Mouse (Mus musculus) kidney, adult 9 months (tissue): Measurements from ENCODE around the gene Ears2.

Source experiments
- DNase-seq: peaks from one replicate; pipeline ENCODE4 v3.0.0; 2022

Gene Ears2

DNA sequence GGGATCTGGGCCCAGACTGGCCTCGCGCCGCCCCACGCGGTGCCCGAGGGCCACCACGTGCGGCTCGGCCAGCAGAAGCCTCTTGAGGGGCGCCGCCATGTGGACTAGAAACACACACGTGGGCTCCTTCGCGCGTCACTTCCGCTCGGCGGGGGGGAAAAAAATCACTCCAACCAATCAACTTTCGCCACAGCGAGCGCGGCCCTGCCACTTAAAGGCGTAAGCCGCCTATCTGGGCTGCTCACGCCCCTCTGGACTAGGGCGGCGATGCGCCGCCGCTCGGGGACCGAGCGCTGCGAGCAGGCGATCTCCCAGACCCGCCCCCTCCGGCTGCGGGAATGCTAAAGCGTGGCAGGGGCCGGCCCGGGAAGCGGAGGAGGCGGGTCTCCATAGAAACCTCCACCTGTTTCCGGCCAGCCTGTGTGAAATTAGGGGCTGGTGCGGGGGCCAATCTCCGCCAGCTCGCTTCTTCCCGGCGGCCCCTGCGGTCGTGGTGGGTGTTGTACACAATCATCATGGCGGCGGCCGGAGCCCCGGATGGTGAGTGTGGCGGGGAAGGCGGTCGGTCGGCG, at the start of gene Ears2, which contains the start of gene Ubfd1:
Gene Ears2, minus strand, starts transcription at position 319 of the 572 bp plus-strand sequence.
Gene Ubfd1, plus strand, starts transcription at position 231 of the 572 bp plus-strand sequence.
- peak; percentile 98 for DNase-seq

DNA sequence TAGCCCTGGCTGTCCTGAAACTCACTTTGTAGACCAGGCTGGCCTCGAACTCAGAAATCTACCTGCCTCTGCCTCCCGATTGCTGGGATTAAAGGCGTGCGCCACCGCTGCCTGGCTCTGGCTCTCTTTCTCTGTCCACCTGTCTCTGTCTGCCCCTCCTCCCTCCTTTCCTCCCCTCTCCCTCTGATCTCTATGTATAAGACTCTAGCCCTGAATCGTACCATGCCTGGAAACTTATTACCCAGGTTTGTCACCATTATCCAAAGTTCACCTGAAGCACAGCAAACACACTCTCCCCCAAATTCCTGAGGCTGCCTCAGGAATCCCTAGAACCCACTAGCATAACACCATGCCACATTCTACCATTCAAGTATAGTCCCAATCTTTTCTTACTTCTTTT, 41.1 kb upstream of the Ears2 start:
- DNase-seq, result peak; percentile 56

DNA sequence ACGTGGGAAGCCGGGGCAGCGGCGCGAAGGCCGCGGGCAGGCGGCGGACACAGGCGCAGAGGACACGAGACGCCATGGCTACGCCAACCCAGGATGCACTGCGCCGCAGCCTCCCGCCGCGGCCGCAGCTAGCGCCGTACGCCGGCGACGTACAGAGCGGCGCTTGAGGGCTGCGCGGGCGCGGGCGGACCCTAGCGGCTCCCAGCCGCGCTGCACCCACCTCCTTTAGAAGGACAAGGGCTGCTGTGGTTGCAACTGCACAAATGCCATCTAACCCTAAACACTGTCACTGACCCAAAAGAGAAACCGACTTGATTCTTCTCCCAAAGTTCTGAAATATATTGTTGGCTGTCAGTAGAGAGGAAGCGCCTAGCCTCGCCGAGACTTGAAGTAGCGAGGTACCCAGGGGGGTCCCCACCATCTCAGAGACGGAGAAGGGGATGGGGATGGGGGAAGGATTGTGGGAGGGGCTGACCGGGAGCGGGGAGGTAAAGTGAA, 34.7 kb upstream of the Ears2 start, which contains the start of gene Ndufab1:
Gene Ndufab1, minus strand, starts transcription at position 140 of the 498 bp plus-strand sequence.
- DNase-seq, result peak; percentile 88

DNA sequence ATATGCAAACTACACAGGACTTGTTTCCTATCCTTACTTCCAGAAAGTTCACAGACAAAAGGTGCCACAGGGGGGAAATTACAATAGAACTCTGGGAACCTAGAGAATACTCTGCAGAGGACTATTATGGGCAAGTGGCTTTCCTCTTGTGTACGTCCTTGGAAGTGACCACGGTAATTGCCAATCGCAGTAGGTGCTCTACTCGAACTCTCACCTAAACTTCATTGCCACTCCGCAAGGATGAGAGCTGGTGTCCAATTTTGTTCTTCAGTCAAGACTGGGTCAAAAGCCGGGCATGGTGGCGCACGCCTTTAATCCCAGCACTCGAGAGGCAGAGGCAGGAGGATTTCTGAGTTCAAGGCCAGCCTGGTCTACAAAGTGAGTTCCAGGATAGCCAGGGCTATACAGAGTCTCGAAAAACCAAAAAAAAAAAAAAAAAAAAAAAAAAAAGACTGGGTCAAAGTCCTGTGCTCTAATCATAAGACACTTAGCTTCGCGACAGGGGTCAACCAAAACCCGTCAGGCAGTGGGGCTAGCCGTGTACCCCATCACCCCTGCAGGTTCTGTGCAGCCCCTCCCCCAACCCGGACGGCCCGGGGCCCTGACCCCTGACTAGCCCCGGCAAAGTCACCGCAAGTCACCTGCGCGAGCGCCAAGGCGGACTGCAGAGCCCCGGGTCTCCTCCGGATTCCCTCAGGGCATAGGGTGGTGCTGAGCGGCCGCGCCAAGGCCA, 34.1 kb upstream of the Ears2 start:
- DNase-seq, result peak; percentile 37

DNA sequence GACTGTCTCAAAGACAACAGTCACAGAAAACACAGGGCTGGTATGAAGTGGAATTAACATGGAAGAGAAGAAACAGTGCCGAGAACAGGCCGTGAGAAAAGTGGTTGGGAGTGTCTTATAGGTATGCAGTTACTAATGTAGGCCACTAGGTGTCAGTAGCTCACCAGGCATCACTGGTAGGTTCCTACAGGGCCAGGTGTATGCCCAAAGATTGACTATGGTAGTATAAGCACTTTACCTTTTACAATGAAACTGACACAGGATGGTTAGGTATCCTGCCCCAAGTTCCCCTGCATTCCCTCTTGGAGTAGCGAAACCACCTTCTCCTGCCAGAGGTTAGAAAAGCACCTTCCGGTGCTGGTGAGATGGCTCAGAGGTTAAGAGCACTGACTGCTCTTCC, 32.2 kb upstream of the Ears2 start:
- peak; percentile 71 for DNase-seq

DNA sequence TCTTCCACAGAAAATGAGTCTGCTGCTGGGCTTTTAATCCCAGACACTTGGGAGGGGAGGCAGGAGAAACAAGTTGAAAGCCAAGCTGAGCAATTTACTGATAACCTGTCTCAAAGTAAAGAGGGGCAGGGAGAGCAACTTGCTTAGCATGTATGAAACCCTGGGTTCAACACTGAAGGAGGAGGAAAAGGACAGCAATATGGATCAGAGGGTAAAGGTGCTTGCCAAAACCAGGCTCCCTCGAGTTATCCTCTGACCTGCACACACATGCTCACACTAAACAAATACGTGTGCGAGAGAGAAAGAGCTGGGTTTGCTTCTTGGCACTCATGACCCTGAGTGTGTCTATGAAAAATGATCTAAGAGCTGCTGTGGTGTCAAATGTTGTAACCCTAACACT, 30.9 kb upstream of the Ears2 start:
- no peak for DNase-seq

DNA sequence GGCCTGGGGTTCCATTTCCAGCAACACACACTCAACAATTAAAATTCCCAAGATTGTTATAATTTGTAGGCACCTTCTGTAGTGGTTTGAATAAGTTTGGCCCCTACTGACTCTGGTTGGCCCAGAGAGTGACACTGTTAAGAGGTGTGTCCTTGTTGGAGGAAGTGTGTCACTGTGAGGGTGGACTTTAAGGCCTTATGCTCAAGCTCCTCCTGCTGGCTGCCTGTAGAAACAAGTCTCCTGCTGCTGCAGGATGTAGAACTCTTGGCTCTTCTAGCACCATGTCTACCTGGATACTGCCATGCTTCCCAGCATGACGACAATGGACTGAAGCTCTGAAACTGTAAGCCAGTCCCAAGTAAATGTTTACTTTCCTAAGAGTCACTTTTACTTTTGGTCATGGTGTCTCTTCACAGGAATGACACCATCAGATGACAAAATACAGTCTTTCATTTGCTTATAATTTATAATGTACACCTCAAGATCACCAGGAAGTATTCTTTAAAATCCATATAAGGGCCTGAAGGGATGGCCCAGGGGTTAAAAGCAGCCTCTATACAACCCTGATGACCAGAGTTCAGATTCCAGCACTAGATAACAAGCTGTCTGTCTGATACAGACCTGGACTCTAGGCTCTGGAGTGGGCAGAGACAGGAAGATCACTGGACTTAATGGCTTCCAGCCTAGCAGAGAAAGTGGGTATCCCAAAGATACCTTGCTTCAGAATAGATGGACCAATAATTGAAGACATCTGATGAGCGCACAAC, 27.7 kb upstream of the Ears2 start:
- peak; percentile 19 for DNase-seq

DNA sequence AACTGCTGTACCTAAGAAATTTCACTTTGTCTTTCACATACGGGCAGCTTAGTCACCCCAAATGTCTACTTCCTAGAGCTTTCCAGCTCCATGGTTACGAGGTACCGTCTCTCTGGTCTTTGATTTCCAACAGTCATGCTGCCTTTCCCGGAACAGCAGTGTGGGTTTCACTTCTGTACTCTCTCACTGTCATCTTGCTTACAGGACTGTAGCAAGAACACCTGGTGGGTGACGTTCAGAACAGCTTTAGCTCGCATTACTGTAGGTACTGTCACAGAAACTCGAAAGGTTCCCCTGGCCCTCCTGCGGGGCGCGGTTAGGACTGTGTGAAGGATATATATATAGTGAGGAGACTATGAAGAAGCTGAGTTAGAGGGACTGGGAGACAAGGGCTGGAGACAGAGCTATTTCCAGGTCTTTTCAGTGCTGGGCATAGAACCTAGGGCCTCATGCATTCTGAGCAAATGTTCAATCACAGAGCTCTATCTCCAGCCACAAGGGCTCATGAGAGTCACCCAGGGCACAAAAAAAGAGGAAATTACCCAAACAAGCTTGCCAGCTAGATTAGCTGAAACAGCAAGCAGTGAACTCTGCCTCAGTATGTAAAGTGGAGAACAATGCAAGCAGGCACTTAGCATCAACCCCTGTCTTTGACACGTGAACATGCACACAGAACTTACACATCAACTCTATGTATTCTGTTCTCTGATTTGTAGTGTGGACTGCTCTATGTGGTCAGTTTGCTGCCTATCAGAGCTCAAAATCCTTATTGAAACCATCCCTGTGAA, 20.3 kb upstream of the Ears2 start:
- DNase-seq, result no peak

DNA sequence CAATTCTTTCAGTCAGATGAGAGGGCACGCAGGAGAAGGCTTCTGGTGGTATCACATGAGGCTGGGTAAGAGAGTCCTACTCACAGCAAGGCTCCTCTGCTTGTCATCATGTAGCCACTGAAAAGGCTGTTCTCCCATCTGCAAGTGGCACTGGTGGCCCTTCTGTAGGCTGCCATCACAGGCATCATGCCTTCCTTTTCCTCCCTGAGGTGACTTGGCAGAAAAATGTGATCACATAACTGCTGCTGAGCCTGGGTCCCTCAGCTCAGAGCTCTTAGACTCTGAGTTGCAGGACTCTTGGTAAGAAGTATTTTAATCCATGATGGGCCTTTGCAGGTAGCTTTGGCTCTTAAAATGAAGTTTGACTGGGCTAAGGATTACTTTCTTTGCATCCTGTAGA, 14.0 kb upstream of the Ears2 start:
- no peak for DNase-seq

DNA sequence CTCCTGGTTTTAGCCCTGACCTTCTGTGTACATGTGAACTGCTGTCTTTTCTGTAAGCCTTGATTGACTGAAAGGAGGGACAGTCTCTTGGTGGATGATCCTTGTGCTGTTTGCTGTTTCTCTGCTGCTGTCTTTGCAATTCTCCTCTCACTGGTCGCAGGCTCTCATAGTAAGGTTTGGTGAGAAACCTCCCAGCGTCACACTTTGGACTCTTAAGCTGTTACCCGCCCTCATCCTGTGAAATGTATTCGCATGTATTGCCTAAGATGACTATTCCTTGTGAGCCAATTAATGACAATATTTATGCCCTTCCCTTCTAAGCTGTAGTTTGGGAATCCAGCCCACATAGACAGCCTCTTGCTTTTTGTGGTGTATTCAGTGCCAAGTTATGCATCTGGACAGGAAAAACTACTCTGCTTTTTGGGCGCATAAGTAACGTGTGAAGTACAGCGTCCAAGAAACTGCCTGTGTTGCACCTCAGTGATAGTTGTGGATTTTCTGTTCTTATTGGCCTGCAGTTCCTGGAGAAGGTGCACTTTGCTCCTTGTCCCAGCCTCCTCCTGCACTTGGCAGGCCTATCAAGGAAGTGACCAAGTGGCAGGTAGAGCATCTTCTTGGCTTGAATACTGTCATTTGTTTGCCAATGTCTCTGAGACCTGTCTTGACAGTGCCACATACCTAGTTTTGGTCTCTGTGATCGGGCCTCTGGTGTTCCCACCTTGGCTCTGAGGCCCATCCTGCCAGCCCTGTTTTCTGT, 12.9 kb upstream of the Ears2 start:
- DNase-seq, result peak; percentile 59

DNA sequence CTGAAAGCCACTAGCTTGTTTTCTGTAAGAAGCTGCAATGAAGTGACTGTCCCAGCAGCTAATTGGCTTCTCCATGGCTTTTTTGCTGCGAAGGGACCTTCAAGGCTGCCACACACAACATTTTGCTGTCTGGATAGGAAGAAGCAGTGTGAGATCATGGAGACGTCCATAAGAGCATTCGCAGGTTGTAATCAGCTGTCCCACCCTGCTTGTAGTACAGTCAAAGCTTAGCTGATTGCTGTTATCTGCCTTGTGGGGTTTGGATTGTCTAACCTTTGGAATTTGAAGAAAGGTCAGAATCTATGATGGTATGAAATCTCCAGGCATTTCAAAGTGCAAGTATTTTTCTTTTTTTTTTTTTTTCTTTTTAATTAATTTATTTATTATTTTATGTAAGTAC, 7.3 kb upstream of the Ears2 start:
- DNase-seq, result no peak

DNA sequence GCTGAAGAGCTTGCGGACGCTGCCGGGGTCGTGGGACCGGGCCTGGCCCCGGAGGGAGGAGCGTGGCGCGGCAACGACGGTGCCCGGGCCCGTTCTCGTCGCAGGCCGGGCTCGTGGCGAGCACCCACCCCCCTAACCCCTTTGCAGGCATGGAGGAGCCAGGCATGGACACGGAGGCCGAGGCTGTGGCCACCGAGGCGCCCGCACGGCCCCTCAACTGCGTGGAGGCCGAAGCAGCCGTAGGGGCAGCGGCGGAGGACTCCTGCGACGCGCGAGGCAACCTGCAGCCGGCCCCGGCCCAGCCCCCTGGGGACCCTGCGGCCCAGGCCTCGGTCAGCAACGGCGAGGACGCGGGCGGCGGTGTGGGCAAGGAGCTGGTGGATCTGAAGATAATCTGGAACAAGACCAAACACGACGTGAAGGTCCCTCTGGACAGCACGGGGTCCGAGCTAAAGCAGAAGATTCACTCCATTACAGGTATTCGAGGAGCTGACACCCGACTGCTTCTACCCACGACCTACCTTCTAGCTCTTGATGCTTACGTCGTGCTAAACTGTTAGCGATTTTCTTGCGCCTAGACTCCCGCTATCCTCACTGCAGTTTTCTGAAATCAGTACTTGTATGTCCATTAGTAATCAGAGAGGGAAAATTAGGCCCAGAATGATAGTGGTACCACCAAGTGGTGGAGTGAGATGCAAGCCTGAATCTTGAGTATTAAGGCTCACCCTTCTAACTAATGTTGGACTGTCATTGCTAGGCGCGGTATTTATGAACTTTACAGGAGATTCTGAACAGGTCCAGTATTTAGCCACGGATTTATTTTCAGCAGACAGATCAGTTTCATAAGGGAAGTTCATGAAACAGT, 686 bp upstream of the Ears2 start:
- peak; percentile 39 for DNase-seq

DNA sequence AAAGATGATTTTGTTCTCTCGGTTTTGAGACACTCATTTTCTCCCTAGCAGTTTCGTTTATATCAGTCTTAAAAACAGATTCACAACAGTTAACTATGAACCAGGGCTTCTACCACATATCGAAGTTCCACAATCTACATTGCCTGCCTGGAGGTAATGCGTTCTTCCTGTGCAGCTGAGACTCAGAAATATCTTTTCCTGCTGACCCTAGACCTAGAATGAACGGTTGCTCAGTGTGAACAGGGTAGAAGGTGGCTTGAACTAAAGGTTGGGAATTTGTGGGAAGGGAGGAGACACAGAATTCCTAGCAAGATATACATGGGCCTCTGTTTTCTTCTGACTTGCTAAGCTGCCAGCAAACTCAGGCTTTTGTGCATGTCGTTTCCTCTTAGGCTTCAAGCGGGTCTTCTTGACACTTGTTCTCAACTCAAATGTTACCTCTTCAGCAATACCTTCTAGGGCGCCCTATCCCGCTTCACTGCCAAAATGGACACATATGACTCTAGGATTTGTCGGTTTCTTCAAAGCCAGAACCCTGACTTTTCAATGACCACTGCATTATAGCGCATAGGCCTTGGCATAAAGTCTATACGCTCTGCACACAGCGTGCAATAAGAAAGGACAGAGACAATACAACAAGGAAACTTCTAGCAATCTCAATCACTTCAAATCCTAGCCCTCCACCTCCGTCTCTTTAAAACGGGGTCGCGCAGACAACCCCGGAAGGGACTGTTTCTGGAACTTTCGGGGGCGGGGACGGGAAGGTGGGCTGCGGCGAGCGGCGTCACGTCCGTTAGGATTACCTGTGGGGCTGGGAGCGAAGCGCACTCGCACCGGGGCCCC, 740 bp downstream of the Ears2 start:
- no peak for DNase-seq

DNA sequence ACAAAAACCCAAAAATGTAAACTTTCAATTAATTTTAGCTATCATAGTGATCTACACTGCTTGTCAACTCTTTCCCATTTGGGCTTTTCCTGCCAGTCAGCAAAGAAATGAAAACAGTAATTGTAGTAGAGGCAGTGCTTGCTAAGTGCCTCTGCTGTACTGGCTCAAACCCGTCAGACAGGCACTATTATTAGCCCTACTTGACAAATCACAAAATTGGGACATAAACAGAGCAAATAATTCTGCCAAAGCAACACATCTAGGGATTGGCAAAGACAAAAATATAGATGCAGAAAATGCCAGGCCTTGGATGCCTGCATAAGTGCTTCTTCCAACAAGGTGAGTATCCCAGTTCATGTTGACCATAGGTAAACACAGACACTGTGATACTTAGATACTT, 1.4 kb downstream of the Ears2 start:
- DNase-seq, result no peak

DNA sequence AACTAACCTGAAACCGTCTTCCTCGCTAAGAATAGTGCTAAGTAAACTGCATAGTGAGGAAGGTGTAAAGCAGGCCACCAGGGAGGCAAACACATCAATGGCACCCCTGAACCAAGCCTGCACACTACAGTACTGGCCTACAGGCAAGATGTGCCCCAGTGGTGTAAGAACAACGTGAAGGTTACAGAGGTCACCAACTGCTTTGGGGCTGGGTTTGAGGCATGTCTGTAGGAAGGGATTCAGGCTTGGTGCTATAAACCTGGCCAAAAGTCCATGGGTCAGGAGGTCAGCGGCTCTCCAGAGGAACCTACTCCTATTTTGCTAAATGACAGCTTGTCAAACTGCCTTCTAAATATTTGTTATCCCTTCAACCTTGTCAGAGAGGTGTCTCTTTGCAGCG, 10.4 kb downstream of the Ears2 start:
- no peak for DNase-seq

DNA sequence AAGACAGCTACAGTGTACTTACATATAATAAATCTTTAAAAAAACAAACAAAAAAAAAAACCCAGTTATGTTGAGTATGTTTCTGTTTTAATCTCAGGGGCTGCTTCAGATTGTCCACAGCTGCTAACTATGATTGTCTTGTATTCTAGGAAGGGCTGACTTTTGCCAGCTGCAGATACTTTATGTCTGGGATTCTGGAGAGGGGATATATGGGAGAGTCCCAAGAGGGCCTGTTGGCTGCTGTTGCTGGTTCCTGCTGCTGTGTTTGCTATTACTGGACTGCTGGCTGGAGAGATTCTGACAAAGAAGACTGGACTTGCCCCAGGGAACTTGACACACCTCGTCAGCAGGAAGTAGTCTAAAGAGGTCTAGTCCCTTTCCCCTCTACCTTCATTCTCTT, 16.2 kb downstream of the Ears2 start:
- no peak for DNase-seq

DNA sequence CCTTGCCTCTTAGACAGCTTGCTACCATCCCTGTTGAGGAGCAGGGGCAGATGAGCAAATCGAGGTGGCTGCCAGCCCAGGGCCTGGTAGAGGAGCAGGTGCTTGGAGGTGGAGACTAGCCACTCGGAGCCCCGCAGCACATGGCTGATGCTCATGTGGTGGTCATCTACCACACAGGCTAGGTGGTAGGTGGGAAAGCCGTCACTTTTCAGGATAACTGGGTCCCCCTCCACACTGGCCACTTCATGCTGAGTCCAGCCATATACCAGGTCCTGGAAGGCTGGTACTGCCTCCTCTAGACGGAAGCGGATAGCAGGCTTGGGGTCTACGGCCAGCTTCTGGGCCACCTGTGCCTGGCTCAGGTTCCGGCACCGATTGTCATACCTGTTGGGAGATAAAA, 18.9 kb downstream of the Ears2 start:
- DNase-seq, result no peak

DNA sequence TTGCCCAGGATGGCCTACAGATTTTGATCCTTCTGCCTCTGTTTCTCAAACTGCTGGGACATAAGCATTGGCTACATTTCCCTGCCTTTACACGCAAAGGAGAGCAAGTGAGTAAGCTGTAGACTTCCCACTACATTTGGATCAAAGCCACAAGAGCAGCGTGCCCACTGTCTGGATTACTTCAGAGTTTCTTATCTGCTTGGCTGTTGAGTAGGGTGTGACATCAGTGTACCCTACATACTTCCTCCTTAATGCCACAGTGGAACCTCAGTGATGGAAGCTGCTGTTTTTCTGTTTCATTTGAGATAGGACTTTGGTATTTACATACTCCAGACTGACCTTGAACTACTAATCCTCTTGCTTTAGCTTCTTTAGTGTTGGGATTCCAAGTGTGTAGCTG, 20.2 kb downstream of the Ears2 start:
- DNase-seq, result no peak

DNA sequence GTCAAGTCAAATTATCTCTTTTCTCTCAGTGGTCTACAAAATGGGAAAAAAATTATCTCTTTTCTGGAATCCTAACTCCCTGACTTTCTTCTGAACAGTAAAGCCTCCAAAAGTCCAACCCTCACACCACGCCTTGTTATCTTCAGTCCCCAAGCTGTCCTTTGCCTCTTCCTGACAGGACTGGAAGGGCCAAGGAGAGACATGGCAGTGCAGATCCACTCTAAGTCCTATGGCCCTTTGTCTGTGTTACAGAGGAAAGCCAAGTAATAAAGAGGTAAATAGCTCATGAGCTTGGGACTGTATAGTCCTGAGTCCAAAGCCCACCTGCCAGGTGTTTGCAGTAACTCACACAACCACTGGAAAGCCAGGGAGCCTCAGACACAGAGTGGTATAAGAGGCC, 21.4 kb downstream of the Ears2 start:
- no peak for DNase-seq

DNA sequence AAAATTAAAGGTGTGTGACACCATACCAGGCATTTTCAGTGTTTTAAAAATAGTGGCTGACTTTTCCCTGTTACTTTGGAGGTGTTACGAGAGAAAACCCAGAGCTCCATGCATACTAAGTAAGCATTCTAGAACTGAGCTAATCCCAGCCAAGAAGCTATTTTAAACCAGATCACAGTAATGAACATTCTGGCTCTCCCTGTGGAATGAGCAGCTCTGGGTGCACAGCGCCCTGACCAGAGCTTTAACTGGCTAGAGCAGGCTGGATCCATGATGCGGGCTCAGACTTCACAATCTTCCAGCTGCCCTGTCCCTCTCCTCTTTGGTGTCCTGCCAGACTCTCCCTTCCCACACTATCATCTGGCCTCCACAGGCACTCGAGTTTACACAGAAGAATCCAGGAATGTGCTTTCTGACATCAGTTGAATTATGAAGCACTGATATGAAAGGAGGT, 21.9 kb downstream of the Ears2 start:
- DNase-seq, result peak; percentile 27
